Mouse (Mus musculus): ENCODE measurements around the gene Slco2a1. TPM values are rescaled to one million over a fixed set of nuclear protein-coding genes. Genes with fewer than 3 reads are reported as not detected.
A peak's percentile ranks its signal among the peaks of the same experiment; 100 is the strongest.
"Not testable (repeated sequence)": the region's sequence is repeated elsewhere in the genome, so short reads cannot be mapped to it uniquely, and the experiment has no call there.

Slco2a1 gene
- polyA plus RNA-seq, 1 experiment from 2014 or later = 1.2 TPM

DNA sequence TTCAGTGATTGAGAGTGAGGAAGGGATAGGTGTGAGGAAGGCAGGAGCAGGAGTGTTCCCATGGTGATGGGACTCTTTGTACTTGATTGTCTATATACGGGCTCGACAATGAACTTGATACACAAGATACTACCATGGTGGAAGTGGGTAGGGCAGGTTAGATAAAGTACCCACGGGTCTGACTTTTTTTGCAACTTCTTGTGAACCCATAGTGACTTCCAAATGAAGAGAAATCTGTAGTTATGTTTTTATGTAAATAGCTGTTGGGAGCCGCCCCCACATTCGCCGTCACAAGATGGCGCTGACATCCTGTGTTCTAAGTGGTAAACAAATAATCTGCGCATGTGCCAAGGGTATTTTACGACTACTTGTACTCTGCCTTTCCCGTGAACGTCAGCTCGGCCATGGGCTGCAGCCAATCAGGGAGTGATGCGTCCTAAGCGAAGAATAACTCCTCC is 119.9 kb downstream of the Slco2a1 start:
- peak overlapping the region; percentile 78 for H3K27ac ChIP-seq (replicated peaks)
- WGBS = 35% methylated on average over 11 of the region's 14 CpGs
- peaks cover 39% of the 10 kb centered on the region for H3K27me3 ChIP-seq (replicated peaks; ENCODE audit: low read depth, poor library complexity, severe bottlenecking)
- H3K9me3 ChIP-seq; H3K36me3 ChIP-seq (replicated peaks): not testable (repeated sequence)
- H3K4me3 ChIP-seq = peak overlapping the region; percentile 52
- peak; percentile 63 for DNase-seq (ENCODE audit: low spot score)
- H3K4me1 ChIP-seq = peaks cover 36% of the 10 kb centered on the region

DNA sequence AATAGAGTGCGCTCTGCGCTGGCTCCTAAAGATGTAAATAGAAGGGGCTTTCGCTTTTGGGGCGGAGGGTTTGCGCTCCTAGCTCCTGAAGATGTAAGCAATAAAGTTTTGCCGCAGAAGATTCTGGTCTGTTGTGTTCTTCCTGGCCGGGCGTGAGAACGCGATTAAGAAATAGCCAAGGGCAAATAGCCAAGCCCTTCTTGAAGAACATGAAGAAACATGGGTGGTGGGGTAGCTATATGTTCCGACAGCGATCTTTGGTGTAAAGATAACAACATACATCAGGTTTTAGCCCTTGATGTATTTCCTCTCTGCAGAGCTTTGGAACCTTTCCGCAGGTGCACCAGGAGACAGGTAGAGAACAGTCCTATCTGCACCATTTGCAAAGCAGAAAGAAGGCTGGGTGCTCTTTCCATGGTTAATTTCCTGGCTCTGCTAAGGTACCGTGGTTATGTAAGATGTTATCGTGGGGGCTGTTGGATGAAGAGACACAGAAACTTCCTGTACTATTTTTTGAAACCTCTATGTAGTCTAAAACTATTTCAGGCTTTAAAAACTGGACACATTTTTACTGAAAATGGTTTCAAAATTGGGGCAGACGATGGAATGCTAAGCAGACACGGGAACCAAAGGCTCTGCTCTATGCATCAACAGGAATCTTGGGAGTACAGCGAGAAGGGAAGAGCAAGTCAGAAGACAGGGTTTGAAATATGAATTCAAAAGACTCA is 120.6 kb downstream of the Slco2a1 start:
- H3K4me1 ChIP-seq = peaks cover 39% of the 10 kb centered on the region
- DNase-seq (ENCODE audit: low spot score) = no peak
- peak overlapping the region; percentile 78 for H3K27ac ChIP-seq (replicated peaks)
- peaks cover 47% of the 10 kb centered on the region for H3K27me3 ChIP-seq (replicated peaks; ENCODE audit: low read depth, poor library complexity, severe bottlenecking)
- H3K9me3 ChIP-seq = no peaks in the 10 kb centered on the region
- peak overlapping the region; percentile 59 for H3K4me3 ChIP-seq
- H3K36me3 ChIP-seq (replicated peaks) = no peaks in the 10 kb centered on the region
- 39% methylated on average over 18 of the region's 18 CpGs for WGBS

DNA sequence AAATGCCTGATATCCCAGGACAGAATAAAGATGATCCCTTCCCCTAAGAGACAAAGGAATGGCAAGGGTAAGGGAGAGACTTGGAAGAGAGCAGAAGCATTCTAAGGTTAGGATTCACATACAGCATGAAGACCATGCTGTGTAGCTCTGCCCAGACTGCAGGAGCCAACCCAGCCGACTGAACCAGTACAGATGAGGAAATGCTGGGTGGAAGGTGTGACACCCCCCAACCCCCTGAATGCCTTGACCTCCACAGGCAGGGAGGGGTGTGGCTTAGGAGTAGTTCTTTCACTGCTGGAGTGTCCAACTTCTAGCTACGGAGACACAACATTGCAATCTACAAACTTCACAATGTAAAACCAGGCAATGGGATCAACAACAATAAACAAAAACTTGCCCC is 121.4 kb downstream of the Slco2a1 start:
- H3K4me1 ChIP-seq = peaks cover 39% of the 10 kb centered on the region
- DNase-seq (ENCODE audit: low spot score) = no peak
- peaks cover 55% of the 10 kb centered on the region for H3K27me3 ChIP-seq (replicated peaks; ENCODE audit: low read depth, poor library complexity, severe bottlenecking)
- H3K36me3 ChIP-seq (replicated peaks) = no peaks in the 10 kb centered on the region
- H3K4me3 ChIP-seq = no peak overlapping the region
- no peaks in the 10 kb centered on the region for H3K9me3 ChIP-seq
- no peak overlapping the region for H3K27ac ChIP-seq (replicated peaks)
- WGBS = 74% methylated on average over 2 of the region's 2 CpGs

DNA sequence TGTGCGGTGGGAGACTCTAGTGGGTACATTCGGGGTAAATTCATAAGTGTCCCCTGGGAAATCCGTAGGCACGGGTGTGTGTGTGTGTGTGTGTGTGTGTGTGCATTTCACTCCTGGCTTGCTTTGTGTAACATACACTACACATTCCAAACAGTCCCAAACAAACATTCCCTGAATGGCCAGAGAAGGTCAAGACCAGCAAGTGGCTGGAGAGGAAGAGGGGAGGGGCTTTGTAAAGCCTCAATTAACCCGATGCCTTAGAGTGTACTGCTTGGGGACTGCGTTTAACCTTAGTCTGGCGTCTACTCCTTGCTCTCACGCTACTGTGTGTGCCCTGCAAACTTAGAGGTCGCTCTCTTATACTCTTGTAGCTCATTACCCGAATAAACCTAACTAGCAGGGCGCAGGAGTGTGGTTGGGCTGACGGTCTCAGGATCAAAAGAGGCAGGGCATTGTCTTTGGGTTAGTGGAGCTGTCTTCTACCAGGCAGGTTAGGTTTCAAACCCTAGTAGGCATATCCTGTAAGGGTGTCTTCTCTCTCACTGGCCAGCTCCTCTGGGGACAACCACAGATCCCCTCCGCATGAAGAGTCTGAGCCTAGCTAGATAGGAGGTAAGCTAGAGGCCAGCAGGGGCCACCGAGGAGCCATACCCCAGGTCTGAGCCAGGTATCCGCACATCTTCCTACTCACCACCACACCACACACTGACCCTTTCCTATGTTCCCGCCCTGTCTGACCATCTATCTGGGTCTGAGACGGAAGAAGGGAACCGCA is 122.4 kb downstream of the Slco2a1 start:
- 16% methylated on average over 18 of the region's 18 CpGs for WGBS
- peaks cover 62% of the 10 kb centered on the region for H3K27me3 ChIP-seq (replicated peaks; ENCODE audit: low read depth, poor library complexity, severe bottlenecking)
- peak; percentile 34 for DNase-seq (ENCODE audit: low spot score)

DNA sequence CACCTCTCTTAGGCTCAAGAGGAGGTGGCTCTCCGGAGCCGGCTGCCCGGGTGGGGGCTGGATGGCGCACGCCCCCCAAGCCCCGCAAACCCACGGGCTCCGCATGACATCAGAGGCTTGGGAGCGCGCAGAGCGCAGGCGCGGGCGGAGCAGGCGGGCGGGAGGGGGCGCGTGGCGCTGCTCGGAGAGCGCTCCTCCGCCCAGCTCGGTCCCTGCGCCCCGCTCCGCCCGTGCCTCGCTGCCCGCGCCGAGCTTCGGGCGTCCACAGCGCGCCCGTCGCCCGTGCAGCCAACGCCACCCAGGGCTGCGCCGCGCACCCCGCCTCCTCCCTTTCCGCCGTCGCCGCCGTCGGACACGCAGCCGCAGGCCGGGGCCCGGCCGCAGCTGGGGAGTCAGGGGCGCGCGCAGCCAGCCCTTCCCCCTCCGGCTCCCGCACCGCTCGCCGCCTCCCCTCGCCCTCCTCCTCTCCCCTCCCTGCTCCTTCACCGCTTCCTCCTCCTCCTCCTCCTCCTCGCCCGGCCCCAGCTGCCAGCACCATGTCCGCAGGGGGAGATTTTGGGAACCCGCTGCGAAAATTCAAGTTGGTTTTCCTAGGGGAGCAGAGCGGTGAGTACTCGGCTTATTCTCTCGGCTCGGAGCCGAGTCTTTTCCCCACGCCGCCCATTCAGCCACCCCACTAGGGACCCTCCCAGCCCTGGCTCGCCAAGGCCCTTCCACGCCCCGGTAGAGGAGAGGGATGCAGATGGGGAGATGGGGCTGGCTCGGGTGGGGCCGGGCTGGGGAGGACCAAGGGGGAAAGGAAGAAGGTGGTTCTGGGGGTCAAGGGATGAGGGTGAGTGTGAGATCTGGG is 123.3 kb downstream of the Slco2a1 start, which contains the start of gene Rab6b:
TSS of gene Rab6b (plus strand) at position 167 of the 850 bp plus-strand sequence.
- WGBS = under 1% methylated on average over 80 of the region's 81 CpGs
- no peaks in the 10 kb centered on the region for H3K9me3 ChIP-seq
- H3K27me3 ChIP-seq (replicated peaks; ENCODE audit: low read depth, poor library complexity, severe bottlenecking) = peaks cover 62% of the 10 kb centered on the region
- no peaks in the 10 kb centered on the region for H3K36me3 ChIP-seq (replicated peaks)
- peak within 1 kb of the TSS; percentile 81 for H3K4me3 ChIP-seq
- peaks cover 45% of the 10 kb centered on the region for H3K4me1 ChIP-seq
- DNase-seq (ENCODE audit: low spot score) = peak; percentile 76
- H3K27ac ChIP-seq (replicated peaks) = peak within 1 kb of the TSS; percentile 86

More for the DNA sequence above, 122.4 kb downstream of the Slco2a1 start:
- H3K36me3 ChIP-seq (replicated peaks) = no peaks in the 10 kb centered on the region
- peak overlapping the region; percentile 86 for H3K27ac ChIP-seq (replicated peaks)
- peaks cover 42% of the 10 kb centered on the region for H3K4me1 ChIP-seq
- no peaks in the 10 kb centered on the region for H3K9me3 ChIP-seq
- H3K4me3 ChIP-seq = peak overlapping the region; percentile 81

DNA sequence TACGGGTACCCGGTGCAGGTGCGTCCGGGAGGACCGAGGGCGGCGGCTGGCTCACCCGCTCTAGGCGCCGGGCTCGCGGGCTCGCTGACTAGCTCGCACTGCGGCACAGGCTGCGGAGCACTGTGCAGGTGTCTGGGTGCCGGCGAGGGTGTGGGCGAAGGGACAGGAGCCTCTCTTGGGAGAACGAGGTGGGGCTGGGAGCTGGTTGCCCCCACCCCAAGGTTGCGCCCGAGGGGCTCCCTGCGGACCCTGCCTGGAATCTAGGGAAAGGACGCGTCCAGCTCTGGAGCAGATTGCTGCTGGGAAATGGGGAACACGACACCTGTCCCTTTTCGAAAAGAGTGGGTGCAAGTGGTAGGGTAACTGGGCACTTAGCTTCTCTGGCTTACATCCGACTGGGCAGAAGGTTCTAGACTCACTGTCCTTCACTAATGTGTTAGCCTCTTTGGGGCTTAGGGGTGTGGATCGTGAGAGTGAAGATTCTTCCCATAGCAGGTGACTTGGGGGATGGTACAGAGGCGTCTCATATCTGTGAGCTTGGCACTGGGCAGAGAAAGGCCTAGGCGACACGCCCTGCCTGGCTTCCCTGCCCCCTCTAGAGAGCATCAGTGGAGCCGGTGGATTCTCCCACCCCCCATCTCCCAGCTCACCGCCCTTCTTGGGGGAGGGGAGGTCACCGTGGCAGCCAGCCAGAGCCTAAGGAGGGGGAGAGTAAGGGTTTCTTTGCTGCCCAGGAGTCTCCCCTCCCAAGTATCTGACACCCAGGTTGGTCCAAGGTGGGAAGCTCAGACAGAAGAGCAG is 124.2 kb downstream of the Slco2a1 start:
- Histone ChIP-seq H3K27ac (replicated peaks) (peak overlapping the region; percentile 86), H3K36me3 (replicated peaks) (no peaks in the 10 kb centered on the region), H3K4me3 (peak overlapping the region; percentile 81), H3K27me3 (replicated peaks; ENCODE audit: low read depth, poor library complexity, severe bottlenecking) (peaks cover 62% of the 10 kb centered on the region), H3K9me3 (no peaks in the 10 kb centered on the region), H3K4me1 (peaks cover 53% of the 10 kb centered on the region)
- 1% methylated on average over 35 of the region's 35 CpGs for WGBS
- peak; percentile 55 for DNase-seq (ENCODE audit: low spot score)

DNA sequence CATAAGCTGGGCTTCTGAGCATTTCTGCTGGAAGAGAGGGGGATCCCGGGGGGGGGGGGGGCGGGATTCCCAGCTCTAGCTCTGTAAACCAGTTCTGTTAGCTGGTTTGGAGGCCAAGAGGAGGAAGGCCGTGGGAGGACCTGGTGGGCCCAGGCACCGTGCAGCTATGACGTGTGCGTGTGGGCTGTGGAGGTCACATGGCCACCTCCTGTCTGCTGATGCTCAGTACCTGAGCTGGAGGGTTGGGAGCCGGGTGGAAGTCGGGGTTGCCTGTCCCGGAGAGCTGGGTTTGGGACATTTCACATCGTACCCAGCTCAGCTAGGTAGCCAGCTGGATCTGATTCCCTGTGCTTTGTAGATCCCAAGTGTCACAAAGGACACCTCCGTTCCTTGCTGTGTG is 124.8 kb downstream of the Slco2a1 start:
- Histone ChIP-seq H3K4me3 (peak overlapping the region; percentile 81), H3K4me1 (peaks cover 53% of the 10 kb centered on the region), H3K36me3 (replicated peaks) (no peaks in the 10 kb centered on the region), H3K27ac (replicated peaks) (no peak overlapping the region), H3K27me3 (replicated peaks; ENCODE audit: low read depth, poor library complexity, severe bottlenecking) (peaks cover 62% of the 10 kb centered on the region), H3K9me3 (no peaks in the 10 kb centered on the region)
- no peak for DNase-seq (ENCODE audit: low spot score)
- 39% methylated on average over 11 of the region's 11 CpGs for WGBS

DNA sequence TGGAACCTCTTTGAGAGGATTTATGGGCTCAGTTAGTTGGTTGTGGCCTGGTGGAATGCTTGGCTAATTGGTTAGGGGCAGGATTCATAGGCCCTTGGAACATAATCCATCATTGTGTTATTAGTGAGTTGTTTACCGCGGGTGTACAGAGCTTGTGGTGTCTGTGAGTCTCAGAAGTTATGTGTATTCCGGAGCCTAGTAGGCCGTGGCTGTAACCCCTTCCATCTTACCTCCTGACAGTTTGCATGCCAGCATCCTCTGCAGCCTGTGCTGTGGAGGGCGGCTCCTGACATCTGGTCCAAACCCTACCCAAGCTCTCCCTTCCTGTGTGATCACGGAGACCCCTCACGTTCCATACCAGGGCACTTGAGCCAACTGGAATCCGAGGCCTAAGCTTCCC is 125.8 kb downstream of the Slco2a1 start:
- WGBS = 83% methylated on average over 8 of the region's 8 CpGs
- H3K36me3 ChIP-seq (replicated peaks) = no peaks in the 10 kb centered on the region
- H3K4me1 ChIP-seq = peaks cover 51% of the 10 kb centered on the region

DNA sequence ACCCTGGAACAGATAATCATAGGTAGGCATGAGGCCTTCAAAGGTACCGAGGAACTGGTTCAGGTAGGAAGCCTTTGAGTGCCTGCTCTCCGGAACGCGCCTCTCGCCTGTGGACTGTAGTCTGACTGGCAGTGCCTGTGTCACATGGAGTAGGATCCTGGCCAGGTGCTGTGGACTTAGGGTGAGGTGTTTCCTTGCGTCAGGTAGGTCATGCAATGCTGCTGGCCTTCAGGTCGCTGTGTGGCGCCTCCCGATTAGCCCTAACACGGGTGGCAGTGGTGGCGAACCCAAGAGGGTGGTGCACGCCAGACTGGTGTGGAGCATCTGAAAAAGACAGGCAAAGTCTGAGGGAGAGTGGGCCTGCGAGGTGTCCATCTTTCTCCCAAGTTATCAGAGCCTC is 126.4 kb downstream of the Slco2a1 start:
- Histone ChIP-seq H3K4me1 (peaks cover 53% of the 10 kb centered on the region), H3K27me3 (replicated peaks; ENCODE audit: low read depth, poor library complexity, severe bottlenecking) (peaks cover 57% of the 10 kb centered on the region)
- 87% methylated on average over 13 of the region's 13 CpGs for WGBS

More for the DNA sequence above, 125.8 kb downstream of the Slco2a1 start:
- peaks cover 62% of the 10 kb centered on the region for H3K27me3 ChIP-seq (replicated peaks; ENCODE audit: low read depth, poor library complexity, severe bottlenecking)
- no peak for DNase-seq (ENCODE audit: low spot score)
- H3K27ac ChIP-seq (replicated peaks) = no peak overlapping the region
- H3K4me3 ChIP-seq = no peak overlapping the region
- H3K9me3 ChIP-seq = no peaks in the 10 kb centered on the region

DNA sequence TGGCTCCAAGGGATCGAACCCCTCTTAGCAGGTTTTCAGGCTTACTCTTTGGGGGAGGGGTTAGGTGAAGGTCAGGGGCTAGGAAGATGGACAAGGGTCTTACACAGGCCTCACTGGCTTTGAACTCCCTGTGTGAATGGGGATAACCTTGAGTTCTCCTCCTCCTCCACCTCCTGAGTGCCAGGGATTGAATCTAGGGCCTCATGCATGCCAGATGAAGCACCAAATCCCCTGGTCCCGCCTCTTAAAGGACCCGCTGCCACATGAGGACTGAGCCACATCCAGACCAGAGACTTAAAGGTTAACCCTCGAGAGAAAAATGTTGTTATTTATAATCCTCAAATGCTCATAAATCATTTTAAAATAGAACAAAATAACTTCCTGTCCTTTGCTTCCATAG is 128.4 kb downstream of the Slco2a1 start:
- no peak for DNase-seq (ENCODE audit: low spot score)
- H3K4me1 ChIP-seq = peaks cover 43% of the 10 kb centered on the region
- H3K27ac ChIP-seq (replicated peaks) = 0 out of 2 replicates have a peak overlapping the region, but pooled peaks have one; percentile 30
- no peaks in the 10 kb centered on the region for H3K36me3 ChIP-seq (replicated peaks)
- H3K9me3 ChIP-seq = no peaks in the 10 kb centered on the region
- WGBS = 92% methylated on average over 4 of the region's 4 CpGs
- no peak overlapping the region for H3K4me3 ChIP-seq
- peaks cover 36% of the 10 kb centered on the region for H3K27me3 ChIP-seq (replicated peaks; ENCODE audit: low read depth, poor library complexity, severe bottlenecking)

More for the DNA sequence above, 126.4 kb downstream of the Slco2a1 start:
- Histone ChIP-seq H3K4me3 (no peak overlapping the region), H3K9me3 (no peaks in the 10 kb centered on the region), H3K36me3 (replicated peaks) (no peaks in the 10 kb centered on the region), H3K27ac (replicated peaks) (no peak overlapping the region)
- DNase-seq (ENCODE audit: low spot score) = no peak

DNA sequence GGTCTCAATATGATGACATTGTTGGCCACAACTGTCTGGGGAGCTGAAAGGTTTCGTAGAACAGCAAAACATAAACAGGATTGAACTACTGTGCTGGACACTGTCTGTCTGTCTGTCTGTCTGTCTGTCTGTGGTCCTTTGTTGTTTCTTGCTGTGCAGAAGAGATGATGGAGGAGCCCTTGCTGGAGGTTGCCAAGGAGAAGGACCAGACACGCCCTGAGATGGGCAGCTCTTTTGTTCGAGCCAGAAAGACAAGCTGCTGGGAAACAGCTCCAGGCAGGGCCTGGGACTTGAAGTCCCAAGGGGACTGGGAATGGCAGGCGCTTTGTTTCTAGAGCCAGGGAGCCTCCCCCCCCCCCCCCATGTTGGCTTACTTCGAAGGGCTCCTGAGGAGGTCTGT is 129.0 kb downstream of the Slco2a1 start:
- no peak for DNase-seq (ENCODE audit: low spot score)
- Histone ChIP-seq H3K4me1 (peaks cover 37% of the 10 kb centered on the region), H3K9me3 (no peaks in the 10 kb centered on the region), H3K27ac (replicated peaks) (peak overlapping the region; percentile 30; the same call in 1 of the 2 replicates), H3K27me3 (replicated peaks; ENCODE audit: low read depth, poor library complexity, severe bottlenecking) (peaks cover 31% of the 10 kb centered on the region), H3K36me3 (replicated peaks) (no peaks in the 10 kb centered on the region), H3K4me3 (no peak overlapping the region)
- WGBS = 63% methylated on average over 5 of the region's 5 CpGs

Data from embryonic facial prominence, embryonic 10.5 days (tissue).